Mouse (Mus musculus) spleen, embryonic (tissue): Measurements from ENCODE around the gene Scly.

Experiments
- CTCF ChIA-PET: fragments of 350-600 bp; sonication (Branson Sonifier 250); formaldehyde crosslinking; loops from one replicate; lab custom pipeline; 2022; lab: Charles Lee

Gene Scly

DNA sequence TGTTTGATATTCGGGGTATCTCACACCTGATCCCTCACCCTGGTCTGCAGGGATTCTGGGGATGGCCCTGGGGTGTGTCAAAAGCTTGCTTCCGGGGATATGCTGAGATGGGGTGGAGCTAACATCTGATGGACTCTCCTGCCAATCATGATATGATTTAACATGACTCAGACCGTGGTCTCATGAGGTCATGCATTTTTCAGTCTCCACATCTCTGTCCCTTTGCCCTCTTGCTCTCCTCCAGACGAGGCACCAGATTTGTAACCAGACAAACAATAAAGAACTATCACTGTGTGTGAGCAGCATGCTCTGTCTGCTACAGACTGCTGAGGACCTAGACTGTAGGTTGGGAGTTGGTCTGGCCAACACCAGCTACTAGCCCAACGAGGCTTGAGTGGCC is 64.0 kb downstream of the Scly start:
- CTCF ChIA-PET, result no interaction called here

- CTCF ChIA-PET, result interaction anchor here (0.7 kb wide), 2 partner anchors 56 to 899 kb away, joined by 3 read pairs; no protein-coding TSS in a partner anchor
Observed at GRCm38 (mm10) chr1:91364822-91365644, 66.9 kb downstream of the Scly start.

GRCm38 (mm10) chr1:91365816-91366214 is 67.7 kb downstream of the Scly start:
- CTCF ChIA-PET, result interaction anchor here (0.7 kb wide), 2 partner anchors 57 to 898 kb away, joined by 3 read pairs; no protein-coding TSS in a partner anchor

- CTCF ChIA-PET, result interaction anchor here (0.7 kb wide), 1 partner anchor 898 kb away, joined by 3 read pairs; no protein-coding TSS in a partner anchor
Observed at GRCm38 (mm10) chr1:91366215-91367108, 68.3 kb downstream of the Scly start, which contains the start of gene Erfe. Erfe (plus strand) TSS chr1:91366430.

GRCm38 (mm10) chr1:91367295-91367694 is 69.2 kb downstream of the Scly start:
- CTCF ChIA-PET, result no interaction called here

DNA sequence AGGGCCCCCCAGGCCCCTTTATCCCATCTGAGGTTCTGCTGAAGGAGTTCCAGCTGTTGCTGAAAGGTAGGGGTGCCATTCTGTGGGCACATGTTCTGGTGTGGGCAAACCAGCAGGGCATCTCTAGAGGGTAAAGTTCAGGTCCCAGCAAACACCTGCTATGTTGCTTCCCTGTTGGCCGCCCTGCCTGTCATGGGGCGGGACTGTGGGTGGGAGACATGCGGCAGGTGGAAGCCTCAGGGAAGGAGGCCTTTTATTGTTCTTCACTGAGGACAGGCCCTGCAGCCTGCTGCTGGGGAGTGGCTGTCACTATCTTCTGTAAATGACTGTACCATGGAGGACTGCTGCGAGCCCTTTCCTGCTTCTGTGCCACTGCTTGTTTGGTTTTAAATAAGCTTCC is 71.3 kb downstream of the Scly start:
- CTCF ChIA-PET, result no interaction called here

- CTCF ChIA-PET, result no interaction called here
Observed at GRCm38 (mm10) chr1:91370055-91370454, 71.9 kb downstream of the Scly start.
